Mouse (Mus musculus) kidney, embryonic 14.5 days (tissue): ENCODE measurements around the gene Tmem274. TPM values are rescaled to one million over a fixed set of nuclear protein-coding genes. Genes with fewer than 3 reads are reported as not detected.

ENCODE experiments used
- ATAC-seq: fragments of 200-750 bp; cut with Nextera tagmentation; 2 replicates; pipeline ENCODE4 v1.8.0; 2017; ENCODE audit warnings: moderate number of reproducible peaks, mild to moderate bottlenecking, moderate TSS enrichment, moderate library complexity; ENCODE audit not compliant: low FRiP score, low TSS enrichment
- H3K27ac ChIP-seq: fragments of 300-500 bp; sonication (generic); 2 replicates; pipeline ENCODE4 v1.5.1; 2014; ENCODE audit warnings: low read depth, mild to moderate bottlenecking, low read length, moderate library complexity, mixed read lengths
- H3K27me3 ChIP-seq: fragments of 300-500 bp; sonication (generic); 2 replicates; pipeline ENCODE4 v1.6.1; 2014; ENCODE audit warnings: mild to moderate bottlenecking, low read length; ENCODE audit not compliant: control insufficient read depth, insufficient read depth
- H3K36me3 ChIP-seq: fragments of 300-500 bp; sonication (generic); 2 replicates; pipeline ENCODE4 v1.6.1; 2014; ENCODE audit warnings: low read length, mixed read lengths; ENCODE audit not compliant: control insufficient read depth, insufficient read depth
- H3K4me1 ChIP-seq: fragments of 300-500 bp; sonication (generic); 2 replicates; pipeline ENCODE4 v1.6.1; 2014; ENCODE audit warnings: low read length, mixed read lengths; ENCODE audit not compliant: control insufficient read depth, insufficient read depth
- H3K4me2 ChIP-seq: fragments of 300-500 bp; sonication (generic); replicated peaks from 2 replicates; pipeline ENCODE4 v1.6.1; 2014; ENCODE audit warnings: low read depth, mild to moderate bottlenecking, low read length
- H3K4me3 ChIP-seq: fragments of 300-500 bp; sonication (generic); 2 replicates; pipeline ENCODE4 v1.5.1; 2014; ENCODE audit warnings: mild to moderate bottlenecking, low read length
- H3K9ac ChIP-seq: fragments of 300-500 bp; sonication (generic); 2 replicates; pipeline ENCODE4 v1.6.1; 2014; ENCODE audit warnings: low read depth, mild to moderate bottlenecking, low read length, moderate library complexity
- H3K9me3 ChIP-seq: fragments of 300-500 bp; sonication (generic); 2 replicates; pipeline ENCODE4 v1.6.1; 2016; ENCODE audit warnings: low read length; ENCODE audit not compliant: control insufficient read depth
- WGBS: fragments of 180-500 bp; shearing (Covaris S2); extraction: QIAGEN DNeasy Blood & Tissue Kit; methylation state at CpG from one replicate; pipeline ENCODE4 v1.1.7; 2014; 5-methylcytosine and 5-hydroxymethylcytosine counted together
- polyA plus RNA-seq: library from polyadenylated mRNA; unstranded; fragments of >200 nt; fragmentation: Nextera tagmentation; extraction: Ambion mirVana; gene quantifications from 2 replicates; pipeline ENCODE4 v1.2.1, GENCODE M21; 2014

Gene Tmem274
- polyA plus RNA-seq, 1 experiment from 2014 or later: 0.38 TPM

DNA sequence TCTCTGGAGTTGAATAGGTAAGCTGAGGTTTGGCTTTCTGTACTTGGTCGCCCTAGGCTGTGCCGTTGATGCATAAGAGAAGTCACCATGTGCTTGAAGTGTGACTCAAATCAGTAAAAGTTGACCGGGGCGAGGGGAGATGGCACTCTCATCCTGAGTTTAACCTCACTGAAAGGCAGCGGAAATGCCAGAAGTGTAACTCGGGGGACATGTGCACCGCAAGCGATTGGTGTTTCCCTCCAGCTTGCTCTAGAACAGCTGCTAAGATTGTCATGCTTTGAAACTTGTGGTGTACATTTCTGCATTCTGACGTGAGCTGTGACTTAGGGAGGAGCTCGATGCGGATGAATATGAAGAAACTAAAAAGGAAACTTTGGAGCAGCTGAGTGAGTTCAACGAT, 10.6 kb downstream of the Tmem274 start:
- Histone ChIP-seq H3K9ac (no peak overlapping the region), H3K4me1 (peaks cover 11% of the 10 kb centered on the region), H3K9me3 (no peaks in the 10 kb centered on the region), H3K4me3 (no peak overlapping the region), H3K4me2 (no peak overlapping the region), H3K36me3 (peaks cover 47% of the 10 kb centered on the region), H3K27ac (no peak overlapping the region), H3K27me3 (no peaks in the 10 kb centered on the region)
- WGBS: 92% methylated on average over 12 of the region's 12 CpGs
- no peak for ATAC-seq

- WGBS: 96% methylated on average over 14 of the region's 14 CpGs
Measured at GRCm38 (mm10) chr4:149489415-149490240, 12.4 kb downstream of the Tmem274 start.

GRCm38 (mm10) chr4:149491151-149491550, 14.0 kb downstream of the Tmem274 start:
- peaks cover 6% of the 10 kb centered on the region; the same call in 1 of the 2 replicates for H3K4me1 ChIP-seq
- H3K9me3 ChIP-seq: no peaks in the 10 kb centered on the region
- ATAC-seq: no peak
- 96% methylated on average over 3 of the region's 3 CpGs for WGBS
- no peak overlapping the region for H3K4me3 ChIP-seq
- no peak overlapping the region for H3K27ac ChIP-seq
- no peaks in the 10 kb centered on the region for H3K27me3 ChIP-seq
- H3K4me2 ChIP-seq: no peak overlapping the region
- no peak overlapping the region for H3K9ac ChIP-seq
- H3K36me3 ChIP-seq: peaks cover 76% of the 10 kb centered on the region

More at GRCm38 (mm10) chr4:149489415-149490240, 12.4 kb downstream of the Tmem274 start:
- Histone ChIP-seq H3K9me3 (no peaks in the 10 kb centered on the region), H3K27ac (no peak overlapping the region), H3K9ac (no peak overlapping the region), H3K36me3 (peaks cover 64% of the 10 kb centered on the region), H3K4me2 (no peak overlapping the region), H3K4me3 (no peak overlapping the region), H3K4me1 (peaks cover 9% of the 10 kb centered on the region), H3K27me3 (no peaks in the 10 kb centered on the region)
- no peak for ATAC-seq

GRCm38 (mm10) chr4:149496612-149497011, 19.4 kb downstream of the Tmem274 start:
- Histone ChIP-seq H3K27me3 (no peaks in the 10 kb centered on the region), H3K9me3 (no peaks in the 10 kb centered on the region), H3K36me3 (peaks cover 65% of the 10 kb centered on the region), H3K4me1 (no peaks in the 10 kb centered on the region), H3K27ac (no peak overlapping the region), H3K9ac (no peak overlapping the region), H3K4me3 (no peak overlapping the region), H3K4me2 (no peak overlapping the region)
- whole genome bisulfite sequencing: 81% methylated on average over 2 of the region's 2 CpGs
- no peak for ATAC-seq

- WGBS: 96% methylated on average over 8 of the region's 8 CpGs
- no peak overlapping the region for H3K27ac ChIP-seq
- no peak overlapping the region for H3K4me3 ChIP-seq
- no peak overlapping the region for H3K4me2 ChIP-seq
- H3K9ac ChIP-seq: no peak overlapping the region
- H3K9me3 ChIP-seq: no peaks in the 10 kb centered on the region
- no peaks in the 10 kb centered on the region for H3K4me1 ChIP-seq
- no peak for ATAC-seq
- no peaks in the 10 kb centered on the region for H3K27me3 ChIP-seq
- H3K36me3 ChIP-seq: peaks cover 52% of the 10 kb centered on the region
Measured at GRCm38 (mm10) chr4:149498901-149499300, 21.7 kb downstream of the Tmem274 start.

GRCm38 (mm10) chr4:149499790-149500189, 22.6 kb downstream of the Tmem274 start:
- H3K4me3 ChIP-seq: no peak overlapping the region

DNA sequence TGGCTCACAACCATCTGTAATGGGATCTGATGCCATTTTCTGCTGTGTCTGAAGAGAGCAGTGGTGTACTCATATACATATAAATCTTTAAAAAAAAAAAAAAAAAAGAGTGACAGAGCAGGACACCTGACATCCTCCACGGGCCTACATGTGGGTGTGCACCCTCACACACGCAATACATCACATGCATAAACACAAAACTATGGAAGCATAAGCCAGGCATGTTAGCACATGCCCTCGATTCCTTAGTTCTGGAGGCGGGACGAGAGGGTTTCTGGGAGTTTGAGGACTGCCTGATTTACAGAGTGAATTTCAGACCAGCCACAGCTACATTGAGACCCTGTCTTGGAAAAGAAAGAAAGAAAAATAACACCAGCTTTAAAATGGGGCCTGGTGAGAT, 27.2 kb downstream of the Tmem274 start:
- no peak overlapping the region for H3K27ac ChIP-seq

More at GRCm38 (mm10) chr4:149499790-149500189, 22.6 kb downstream of the Tmem274 start:
- Histone ChIP-seq H3K27ac (no peak overlapping the region), H3K36me3 (peaks cover 43% of the 10 kb centered on the region), H3K9ac (no peak overlapping the region), H3K4me1 (no peaks in the 10 kb centered on the region), H3K4me2 (no peak overlapping the region), H3K9me3 (no peaks in the 10 kb centered on the region), H3K27me3 (no peaks in the 10 kb centered on the region)
- ATAC-seq: no peak
- WGBS: 90% methylated on average over 5 of the region's 5 CpGs

GRCm38 (mm10) chr4:149504858-149505257, 27.7 kb downstream of the Tmem274 start:
- H3K4me2 ChIP-seq: no peak overlapping the region
- H3K4me3 ChIP-seq: no peak overlapping the region
- WGBS: 50% methylated on average over 3 of the region's 3 CpGs
- H3K36me3 ChIP-seq: peaks cover 8% of the 10 kb centered on the region; the same call in 1 of the 2 replicates
- H3K9ac ChIP-seq: no peak overlapping the region
- no peaks in the 10 kb centered on the region for H3K4me1 ChIP-seq
- H3K9me3 ChIP-seq: no peaks in the 10 kb centered on the region
- no peaks in the 10 kb centered on the region for H3K27me3 ChIP-seq
- H3K27ac ChIP-seq: no peak overlapping the region
- ATAC-seq: no peak

More for the DNA sequence above, 27.2 kb downstream of the Tmem274 start:
- Histone ChIP-seq H3K27me3 (no peaks in the 10 kb centered on the region), H3K4me3 (no peak overlapping the region), H3K9me3 (no peaks in the 10 kb centered on the region), H3K9ac (no peak overlapping the region), H3K36me3 (peaks cover 12% of the 10 kb centered on the region; the same call in 1 of the 2 replicates), H3K4me2 (no peak overlapping the region), H3K4me1 (no peaks in the 10 kb centered on the region)
- 75% methylated on average over 5 of the region's 5 CpGs for WGBS
- ATAC-seq: no peak

DNA sequence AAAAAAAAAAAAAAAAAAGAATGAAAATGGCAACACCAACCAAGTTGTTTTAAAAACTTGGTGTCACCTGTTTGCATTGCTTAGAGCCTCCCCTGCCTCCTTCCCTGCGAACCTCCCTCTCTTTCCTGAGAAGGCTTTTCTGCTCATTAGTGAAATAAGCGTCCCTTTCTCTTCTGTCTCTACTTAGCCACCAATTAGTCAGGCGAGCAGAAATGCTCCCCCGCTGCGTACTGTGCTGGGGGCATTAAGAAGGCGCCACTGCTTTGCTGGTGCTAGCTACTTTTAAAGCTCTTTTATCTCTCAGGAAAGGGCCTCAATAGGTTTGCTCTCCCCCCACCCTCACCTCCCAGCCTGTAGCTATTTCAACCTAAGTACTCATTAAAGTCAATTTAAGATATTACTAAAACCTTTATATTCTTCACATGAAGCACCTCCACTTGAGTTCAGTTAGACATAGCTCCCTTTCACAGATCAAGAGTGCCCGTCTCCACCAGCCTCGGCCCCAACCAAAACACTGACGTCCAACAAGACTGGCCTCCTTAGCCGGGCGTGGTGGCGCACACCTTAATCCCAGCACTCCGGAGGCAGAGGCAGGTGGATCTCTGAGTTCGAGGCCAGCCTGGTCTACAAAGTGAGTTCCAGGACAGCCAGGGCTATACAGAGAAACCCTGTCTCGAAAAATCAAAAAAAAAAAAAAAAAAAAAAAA, 28.2 kb downstream of the Tmem274 start:
- Histone ChIP-seq H3K9ac (no peak overlapping the region), H3K27ac (no peak overlapping the region), H3K9me3 (no peaks in the 10 kb centered on the region), H3K36me3 (peaks cover 4% of the 10 kb centered on the region; the same call in 1 of the 2 replicates), H3K4me2 (no peak overlapping the region), H3K4me3 (no peak overlapping the region), H3K27me3 (no peaks in the 10 kb centered on the region), H3K4me1 (no peaks in the 10 kb centered on the region)
- WGBS: 62% methylated on average over 14 of the region's 15 CpGs
- no peak for ATAC-seq
